Mouse (Mus musculus) layer of hippocampus, adult 2 months (tissue): ENCODE measurements at regions not wholly inside any gene's neighbourhood (a gene's known extent, or its start where the extent isn't known, plus 50 kb on each side); places are given as distances from the start of the nearest gene placed in this dataset.

Experiments used
- DNase-seq, 2 experiments: peaks; one replicate each; pipeline ENCODE4 v3.0.0; 2022; ENCODE audit warnings: low spot score in 2 of 2
- H3K27ac ChIP-seq: fragments of 200-600 bp; 2 replicates; pipeline ENCODE4 v1.8.1; 2022
- H3K4me3 ChIP-seq: fragments of 200-600 bp; 2 replicates; pipeline ENCODE4 v1.8.1; 2022; ENCODE audit warnings: mild to moderate bottlenecking
- CTCF ChIP-seq: fragments of 200-600 bp; conservative IDR thresholded peaks from 2 replicates; pipeline ENCODE4 v1.8.1; 2022; ENCODE audit warnings: antibody characterized with exemption, mild to moderate bottlenecking, moderate library complexity

- no peak for TF ChIP-seq CTCF
- no peak for DNase-seq
- Histone ChIP-seq H3K27ac (no peak overlapping the region), H3K4me3 (no peak overlapping the region)
Observed at GRCm38 (mm10) chr3:35688111-35688510, 65.8 kb upstream of the Atp11b start.

- DNase-seq: peak; percentile 10 to 14
- TF ChIP-seq CTCF: peak; percentile 85
- Histone ChIP-seq H3K27ac (no peak overlapping the region), H3K4me3 (no peak overlapping the region)
Observed at GRCm38 (mm10) chr3:35688781-35689180, 65.1 kb upstream of the Atp11b start.

GRCm38 (mm10) chr3:35693039-35693438 is 60.9 kb upstream of the Atp11b start:
- TF ChIP-seq CTCF: peak; percentile 90
- Histone ChIP-seq H3K27ac (no peak overlapping the region), H3K4me3 (no peak overlapping the region)
- peak; percentile 65 to 75 for DNase-seq

- DNase-seq: no peak
- no peak overlapping the region for H3K27ac ChIP-seq
- TF ChIP-seq CTCF: no peak
- no peak overlapping the region for H3K4me3 ChIP-seq
Observed at GRCm38 (mm10) chr3:35693551-35693950, 60.4 kb upstream of the Atp11b start.

GRCm38 (mm10) chr3:35694241-35694640 is 59.7 kb upstream of the Atp11b start:
- no peak for TF ChIP-seq CTCF
- no peak overlapping the region for H3K27ac ChIP-seq
- no peak for DNase-seq

GRCm38 (mm10) chr3:35695859-35696258 is 58.0 kb upstream of the Atp11b start:
- TF ChIP-seq CTCF: no peak
- DNase-seq: no peak
- H3K27ac ChIP-seq: no peak overlapping the region
- H3K4me3 ChIP-seq: no peak overlapping the region

More at GRCm38 (mm10) chr3:35694241-35694640, 59.7 kb upstream of the Atp11b start:
- H3K4me3 ChIP-seq: no peak overlapping the region

GRCm38 (mm10) chr3:35699266-35699665 is 54.6 kb upstream of the Atp11b start:
- no peak for DNase-seq
- TF ChIP-seq CTCF: no peak
- H3K4me3 ChIP-seq: no peak overlapping the region
- no peak overlapping the region for H3K27ac ChIP-seq

GRCm38 (mm10) chr3:35699979-35700378 is 53.9 kb upstream of the Atp11b start:
- H3K27ac ChIP-seq: no peak overlapping the region
- H3K4me3 ChIP-seq: no peak overlapping the region
- no peak for TF ChIP-seq CTCF
- no peak for DNase-seq

GRCm38 (mm10) chr3:35703528-35704327 is 50.2 kb upstream of the Atp11b start:
- Histone ChIP-seq H3K4me3 (no peak overlapping the region), H3K27ac (no peak overlapping the region)
- DNase-seq: no peak
- TF ChIP-seq CTCF: no peak
